7 mouse cellular contexts compared by ENCODE assay signal in genomic region chr11:34881528-34881927, GRCm38 (mm10). TPM values are rescaled to one million over a fixed set of nuclear protein-coding genes. Genes with fewer than 3 reads are reported as not detected.
DNase-seq lines count a peak whose midpoint lies in the region; ATAC-seq and TF ChIP-seq lines count a peak whose summit lies in the region.

No protein-coding gene starts in this region.

- no peak overlapping the region for H3K4me2 ChIP-seq in hindbrain, embryonic 14.5 days (replicated peaks)
- H3K4me2 ChIP-seq in stomach, postnatal 0 days (replicated peaks; ENCODE audit: low read depth) = no peak overlapping the region

- WGBS in hindbrain, embryonic 14.5 days = 50% methylated on average over 5 of the region's 5 CpGs
- WGBS in hindbrain, embryonic 10.5 days = 52% methylated on average over 5 of the region's 5 CpGs
- 20% methylated on average over 5 of the region's 5 CpGs for WGBS in stomach, postnatal 0 days

- TF ChIP-seq CTCF in stomach, postnatal 0 days (IDR thresholded peaks at IDR 0.05; ENCODE audit: low read depth) = peak; percentile 90

- H3K9me3 ChIP-seq in hindbrain, embryonic 14.5 days (ENCODE audit: control insufficient read depth, low read length) = no peaks in the 10 kb centered on the region
- H3K9me3 ChIP-seq in hindbrain, embryonic 10.5 days = no peaks in the 10 kb centered on the region
- no peaks in the 10 kb centered on the region for H3K9me3 ChIP-seq in ES-E14 (ENCODE audit: control insufficient read depth, insufficient read depth, low read depth, low read length)
- H3K9me3 ChIP-seq in stomach, postnatal 0 days (ENCODE audit: control insufficient read depth, low read length) = no peaks in the 10 kb centered on the region

- no peak overlapping the region for H3K9ac ChIP-seq in hindbrain, embryonic 14.5 days
- no peak overlapping the region for H3K9ac ChIP-seq in ES-E14 (ENCODE audit: insufficient read depth, low read depth, low read length, poor library complexity, severe bottlenecking)
- no peak overlapping the region for H3K9ac ChIP-seq in stomach, postnatal 0 days (ENCODE audit: low read length)

- no peak for TF ChIP-seq EP300 in stomach, postnatal 0 days (optimal IDR thresholded peaks at IDR 0.05)

- no peak for ATAC-seq in hindbrain, embryonic 14.5 days (ENCODE audit: low FRiP score)
- ATAC-seq in stomach, postnatal 0 days (ENCODE audit: low FRiP score, low TSS enrichment) = no peak

- intact Hi-C loops in left cerebral cortex, postnatal 25 days (cut with DNase I) = loop anchor here (2.0 to 5.0 kb wide), 3 partner anchors 236 to 569 kb away; no protein-coding TSS in a partner anchor

- peak; percentile 82 for DNase-seq in hindbrain, embryonic 14.5 days (ENCODE audit: low spot score)
- DNase-seq in hindbrain, embryonic 10.5 days (ENCODE audit: low spot score) = no peak
- peak; percentile 12 for DNase-seq in ES-E14 (ENCODE audit: low read depth, low spot score)
- peak; percentile 70 for DNase-seq in brain, adult 2 months (ENCODE audit: low read depth, low spot score)
- DNase-seq in left cerebral cortex, postnatal 25 days (ENCODE audit: low spot score in 2 of 2) = peak; percentile 31 to 64
- DNase-seq in stomach, postnatal 0 days (ENCODE audit: low spot score) = peak; percentile 23
- DNase-seq in spleen, postnatal 4 days (ENCODE audit: low spot score in 2 of 2) = no peak

- H3K27me3 ChIP-seq in hindbrain, embryonic 14.5 days (ENCODE audit: control insufficient read depth, insufficient read depth, low read length) = no peaks in the 10 kb centered on the region
- H3K27me3 ChIP-seq in hindbrain, embryonic 10.5 days (ENCODE audit: insufficient read depth, poor library complexity, severe bottlenecking) = no peaks in the 10 kb centered on the region
- H3K27me3 ChIP-seq in stomach, postnatal 0 days (ENCODE audit: control insufficient read depth, insufficient read depth, low read length) = no peaks in the 10 kb centered on the region

- no peaks in the 10 kb centered on the region for H3K4me1 ChIP-seq in hindbrain, embryonic 14.5 days (replicated peaks; ENCODE audit: control insufficient read depth, insufficient read depth, low read length)
- H3K4me1 ChIP-seq in hindbrain, embryonic 10.5 days (replicated peaks) = 0 out of 2 replicates have a peak, but pooled peaks cover 2% of the 10 kb centered on the region
- no peaks in the 10 kb centered on the region for H3K4me1 ChIP-seq in ES-E14 (ENCODE audit: control insufficient read depth in 2 of 2, insufficient read depth in 2 of 2, low read length in 2 of 2, poor library complexity in 1 of 2)
- no peaks in the 10 kb centered on the region for H3K4me1 ChIP-seq in stomach, postnatal 0 days (replicated peaks; ENCODE audit: control insufficient read depth, insufficient read depth)

- in situ Hi-C loops in ES-E14 (cut with MboI; ENCODE audit: low sequenced_read_pairs in 2 of 2, unreplicated experiment in 2 of 2) = no loop called here

- no peaks in the 10 kb centered on the region for H3K36me3 ChIP-seq in hindbrain, embryonic 14.5 days (replicated peaks; ENCODE audit: control insufficient read depth, insufficient read depth)
- no peaks in the 10 kb centered on the region for H3K36me3 ChIP-seq in hindbrain, embryonic 10.5 days
- no peaks in the 10 kb centered on the region for H3K36me3 ChIP-seq in ES-E14 (ENCODE audit: control insufficient read depth, insufficient read depth, low read length, poor library complexity, severe bottlenecking)
- H3K36me3 ChIP-seq in stomach, postnatal 0 days (ENCODE audit: control insufficient read depth, insufficient read depth, low read length) = no peaks in the 10 kb centered on the region

- no peak overlapping the region for H3K4me3 ChIP-seq in hindbrain, embryonic 14.5 days (replicated peaks; ENCODE audit: low read length)
- H3K4me3 ChIP-seq in hindbrain, embryonic 10.5 days = no peak overlapping the region
- H3K4me3 ChIP-seq in ES-E14 (ENCODE audit: insufficient read depth in 1 of 2, low read depth in 1 of 2, low read length in 2 of 2, poor library complexity in 1 of 2, severe bottlenecking in 1 of 2) = no peak overlapping the region
- no peak overlapping the region for H3K4me3 ChIP-seq in stomach, postnatal 0 days (ENCODE audit: low read depth, low read length)

- H3K27ac ChIP-seq in hindbrain, embryonic 14.5 days = no peak overlapping the region
- no peak overlapping the region for H3K27ac ChIP-seq in hindbrain, embryonic 10.5 days
- no peak overlapping the region for H3K27ac ChIP-seq in ES-E14 (ENCODE audit: insufficient read depth, low read depth, low read length, poor library complexity, severe bottlenecking)
- H3K27ac ChIP-seq in stomach, postnatal 0 days (replicated peaks) = no peak overlapping the region

TF ChIP-seq in ES-E14, 5 proteins besides CTCF, POLR2A, EP300 and RAD21:
- no peak for TF ChIP-seq HCFC1 (IDR thresholded peaks at IDR 0.05; ENCODE audit: borderline replicate concordance, insufficient read depth, low read length)
- no peak for TF ChIP-seq ZNF384 (IDR thresholded peaks at IDR 0.05; ENCODE audit: low read depth, low read length)
- TF ChIP-seq ZC3H11A (IDR thresholded peaks at IDR 0.05; ENCODE audit: borderline replicate concordance, low read depth, low read length) = peak; percentile 40; the same call in 1 of the 2 replicates
- TF ChIP-seq MAFK (IDR thresholded peaks at IDR 0.05; ENCODE audit: insufficient read depth, low read depth, low read length) = no peak
- TF ChIP-seq CHD2 (IDR thresholded peaks at IDR 0.05; ENCODE audit: low read depth, low read length) = no peak

RNA-seq across cellular contexts. Expression of gene Spdl1, which starts 48.1 kb away (rescaled TPM):
- polyA plus RNA-seq in hindbrain, embryonic 14.5 days (2014; fragmentation: Nextera tagmentation; extraction: Ambion mirVana) = 3.2 and 4.0 TPM in 2 replicates
- polyA plus RNA-seq in hindbrain, embryonic 10.5 days (2016; fragmentation: Nextera tagmentation; extraction: Ambion mirVana) = 22.5 and 28.1 TPM in 2 replicates
- 37.4 and 40.1 TPM in 2 replicates for total RNA-seq in ES-E14 (2012; rRNA removed)
- total RNA-seq in left cerebral cortex, postnatal 25 days (2021) = under 1 TPM; 0.32 to 0.73 TPM
- polyA plus RNA-seq in stomach, postnatal 0 days (2015; fragmentation: Nextera tagmentation; extraction: Ambion mirVana) = 3.8 and 5.0 TPM in 2 replicates

Comparison
In these comparisons a context has a peak if more than half of its experiments do, and no peak if none do; other contexts are left out.
1. DNase-seq: peak in hindbrain, embryonic 14.5 days (single experiment), ES-E14 (single experiment), brain, adult 2 months (single experiment), left cerebral cortex, postnatal 25 days (2 of 2) and stomach, postnatal 0 days (single experiment); none in hindbrain, embryonic 10.5 days (single experiment) and spleen, postnatal 4 days (0 of 2).